Mouse (Mus musculus): ENCODE results near the gene 1110059E24Rik.
A peak's percentile ranks its signal among the peaks of the same experiment; 100 is the strongest.

- TF ChIP-seq CTCF (IDR thresholded peaks at IDR 0.05; ENCODE audit: low read depth, low read length): peak; percentile 95
- no peak for TF ChIP-seq EP300 (IDR thresholded peaks at IDR 0.05; ENCODE audit: insufficient read depth, low read depth, low read length)
These were observed 88.9 kb downstream of the 1110059E24Rik start for GRCm38 (mm10) chr19:21563789-21564460.
